Mouse (Mus musculus) kidney, adult 2 months (tissue): ENCODE results near the gene Ptprs. TPM values are rescaled to one million over a fixed set of nuclear protein-coding genes. Genes with fewer than 3 reads are reported as not detected.
A peak's percentile ranks its signal among the peaks of the same experiment; 100 is the strongest.

Experiments
- DNase-seq: peaks from one replicate; pipeline ENCODE4 v3.0.0; 2021
- H3K27ac ChIP-seq: fragments of 200-500 bp; 2 replicates; pipeline ENCODE4 v1.5.1; 2012; ENCODE audit warnings: low read depth, low read length, control low read depth, inconsistent platforms; ENCODE audit not compliant: insufficient read depth
- H3K27me3 ChIP-seq: fragments of 200-500 bp; replicated peaks from 2 replicates; pipeline ENCODE4 v1.6.1; 2012; ENCODE audit warnings: mild to moderate bottlenecking, moderate library complexity, low read length, inconsistent platforms; ENCODE audit not compliant: control insufficient read depth, insufficient read depth
- H3K36me3 ChIP-seq: fragments of 200-500 bp; 2 replicates; pipeline ENCODE4 v1.6.1; 2012; ENCODE audit warnings: mild to moderate bottlenecking, moderate library complexity, low read length, inconsistent platforms; ENCODE audit not compliant: control insufficient read depth, insufficient read depth
- H3K4me1 ChIP-seq: fragments of 200-500 bp; 2 replicates; pipeline ENCODE4 v1.6.1; 2011; ENCODE audit warnings: low read length; ENCODE audit not compliant: control insufficient read depth, insufficient read depth
- H3K4me3 ChIP-seq: fragments of 200-500 bp; 2 replicates; pipeline ENCODE4 v1.5.1; 2011; ENCODE audit warnings: mild to moderate bottlenecking, low read depth, low read length, control low read depth; ENCODE audit not compliant: insufficient read depth
- CTCF ChIP-seq: fragments of 200-500 bp; conservative IDR thresholded peaks from 2 replicates; pipeline ENCODE4 v1.5.1; 2011; ENCODE audit warnings: low read depth, mild to moderate bottlenecking, control low read depth, low read length, moderate library complexity, mixed read lengths; ENCODE audit not compliant: insufficient read depth, insufficient read length
- POLR2A ChIP-seq: fragments of 200-500 bp; IDR thresholded peaks from one replicate; pipeline ENCODE4 v1.6.1; 2011; ENCODE audit warnings: low read depth, low read length, control low read depth
- WGBS: fragments of 180-500 bp; shearing (Covaris S2); methylation state at CpG from one replicate; pipeline ENCODE4 v1.1.7; 2018; 5-methylcytosine and 5-hydroxymethylcytosine counted together
- polyA plus RNA-seq: library from polyadenylated mRNA; depleted of rRNA; stranded (reverse); fragments of >200 nt; gene quantifications from 2 replicates; pipeline ENCODE4 v1.2.3, GENCODE M21; 2012

Ptprs gene
- polyA plus RNA-seq, 1 experiment = 38.8 TPM

DNA sequence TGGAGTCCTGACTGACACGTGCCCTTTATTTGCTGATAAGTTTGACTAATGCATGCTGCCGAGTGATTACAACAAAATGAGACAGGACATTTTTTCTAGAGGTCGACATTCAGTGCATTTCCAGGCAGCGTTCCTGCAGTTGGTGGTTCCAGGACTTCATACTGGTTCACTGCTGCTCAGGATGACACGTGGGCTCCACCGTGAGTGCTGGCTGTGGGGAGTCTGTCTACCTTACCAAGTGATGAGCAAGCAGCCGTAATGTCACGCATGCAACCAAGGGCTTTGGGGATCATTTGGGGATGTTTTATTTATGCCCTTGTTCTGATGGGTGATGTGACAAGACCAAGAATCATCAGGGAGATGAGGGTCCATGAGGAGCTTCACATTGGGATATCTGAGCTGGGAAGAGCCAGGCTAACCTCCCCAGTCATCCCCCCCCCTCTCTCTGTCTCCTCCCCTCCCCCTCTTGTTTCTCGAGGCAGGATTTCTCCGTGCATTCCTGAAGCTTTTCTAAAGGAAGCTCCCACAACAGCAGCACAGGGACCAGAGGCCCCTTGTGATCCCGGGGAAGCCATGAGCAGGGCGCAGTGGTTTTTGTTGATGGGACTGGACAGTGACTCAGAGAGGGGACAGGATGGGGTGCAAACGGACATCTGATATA, 67.2 kb downstream of the Ptprs start:
- DNase-seq = no peak
- H3K36me3 ChIP-seq = no peaks in the 10 kb centered on the region
- 41% methylated on average over 13 of the region's 13 CpGs for WGBS
- H3K4me1 ChIP-seq = no peaks in the 10 kb centered on the region
- H3K27ac ChIP-seq = no peak overlapping the region
- H3K27me3 ChIP-seq = no peaks in the 10 kb centered on the region
- no peak overlapping the region for H3K4me3 ChIP-seq
- no peak for TF ChIP-seq CTCF
- TF ChIP-seq POLR2A = no peak

DNA sequence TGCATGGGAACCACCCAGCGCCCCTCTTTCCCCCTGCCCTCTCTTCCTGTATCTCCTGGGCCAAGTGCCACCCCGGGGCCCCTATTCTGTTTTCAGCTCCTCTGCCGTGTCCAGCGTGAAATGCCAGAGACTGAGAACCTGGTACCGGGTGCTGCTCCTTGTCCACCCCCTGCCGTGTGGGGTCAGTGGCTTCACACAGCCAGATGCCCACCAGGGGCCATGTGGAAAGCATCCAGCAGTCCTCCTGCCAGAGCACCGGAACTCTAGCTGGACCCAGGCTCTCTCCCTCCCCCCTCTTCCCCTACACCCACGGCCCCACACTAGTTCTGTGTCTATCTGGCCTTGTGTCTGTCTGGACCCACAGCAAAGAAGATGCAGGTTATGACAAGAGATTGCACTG, 68.9 kb downstream of the Ptprs start:
- no peaks in the 10 kb centered on the region for H3K27me3 ChIP-seq
- no peaks in the 10 kb centered on the region for H3K36me3 ChIP-seq
- TF ChIP-seq CTCF (no peak), POLR2A (no peak)
- H3K4me1 ChIP-seq = no peaks in the 10 kb centered on the region
- H3K4me3 ChIP-seq = no peak overlapping the region
- H3K27ac ChIP-seq = no peak overlapping the region
- no peak for DNase-seq
- WGBS = 29% methylated on average over 8 of the region's 8 CpGs

- TF ChIP-seq POLR2A (no peak), CTCF (no peak)
- no peaks in the 10 kb centered on the region for H3K4me1 ChIP-seq
- no peaks in the 10 kb centered on the region for H3K36me3 ChIP-seq
- 78% methylated on average over 4 of the region's 4 CpGs for WGBS
- no peak for DNase-seq
- H3K4me3 ChIP-seq = no peak overlapping the region
- no peaks in the 10 kb centered on the region for H3K27me3 ChIP-seq
- H3K27ac ChIP-seq = no peak overlapping the region
Measured at GRCm38 (mm10) chr17:56406878-56407277, 69.4 kb downstream of the Ptprs start.

GRCm38 (mm10) chr17:56405856-56406840, 70.1 kb downstream of the Ptprs start:
- Histone ChIP-seq H3K27me3 (no peaks in the 10 kb centered on the region), H3K27ac (no peak overlapping the region), H3K36me3 (no peaks in the 10 kb centered on the region), H3K4me1 (no peaks in the 10 kb centered on the region), H3K4me3 (no peak overlapping the region)
- no peak for DNase-seq
- no peak for TF ChIP-seq CTCF
- TF ChIP-seq POLR2A = no peak
- 82% methylated on average over 14 of the region's 14 CpGs for WGBS

DNA sequence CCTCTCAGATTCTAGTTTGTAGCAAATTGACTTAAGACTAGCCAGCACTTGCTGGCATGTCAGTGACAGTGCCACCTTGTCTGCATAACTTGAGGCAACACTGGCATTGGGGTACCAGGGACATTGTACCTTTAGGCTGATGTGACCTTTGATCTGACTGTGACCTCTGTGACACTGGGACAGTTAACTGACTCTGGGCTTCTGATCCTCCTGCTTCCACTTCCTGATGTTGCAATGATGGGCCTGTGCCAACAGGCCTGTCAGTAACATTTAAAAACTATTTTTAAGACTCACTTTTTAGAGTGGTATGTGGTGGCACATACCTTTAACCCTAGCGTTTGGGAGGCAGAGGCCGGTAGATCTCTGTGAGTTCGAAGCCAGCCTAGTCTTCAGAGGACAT, 70.9 kb downstream of the Ptprs start:
- no peaks in the 10 kb centered on the region for H3K27me3 ChIP-seq
- DNase-seq = peak; percentile 28
- H3K36me3 ChIP-seq = no peaks in the 10 kb centered on the region
- 83% methylated on average over 3 of the region's 3 CpGs for WGBS
- H3K4me3 ChIP-seq = no peak overlapping the region
- TF ChIP-seq CTCF = no peak
- no peak for TF ChIP-seq POLR2A
- no peaks in the 10 kb centered on the region for H3K4me1 ChIP-seq
- H3K27ac ChIP-seq = no peak overlapping the region

- no peak overlapping the region for H3K27ac ChIP-seq
- no peaks in the 10 kb centered on the region for H3K27me3 ChIP-seq
- TF ChIP-seq CTCF = no peak
- TF ChIP-seq POLR2A = no peak
- no peaks in the 10 kb centered on the region for H3K4me1 ChIP-seq
- 90% methylated on average over 4 of the region's 4 CpGs for WGBS
- DNase-seq = peak; percentile 44
- H3K4me3 ChIP-seq = no peak overlapping the region
- no peaks in the 10 kb centered on the region; the same call in 1 of the 2 replicates for H3K36me3 ChIP-seq
Measured at GRCm38 (mm10) chr17:56401051-56401521, 75.2 kb downstream of the Ptprs start.

- WGBS = 86% methylated on average over 3 of the region's 3 CpGs
- Histone ChIP-seq H3K4me3 (no peak overlapping the region), H3K27me3 (no peaks in the 10 kb centered on the region), H3K36me3 (no peaks in the 10 kb centered on the region; the same call in 1 of the 2 replicates), H3K4me1 (no peaks in the 10 kb centered on the region), H3K27ac (no peak overlapping the region)
- TF ChIP-seq CTCF (no peak), POLR2A (no peak)
- DNase-seq = no peak
Measured at GRCm38 (mm10) chr17:56400221-56400620, 76.1 kb downstream of the Ptprs start.
